Mouse (Mus musculus) E14TG2a.4 (cell line): ENCODE measurements around the gene Kif5c.

ENCODE experiments used
- H3K27me3 ChIP-seq: 2 replicates; pipeline ENCODE4 v1.6.1; 2014; ENCODE audit warnings: low read length, control low read depth; ENCODE audit not compliant: insufficient read depth
- H3K36me3 ChIP-seq: 2 replicates; pipeline ENCODE4 v1.6.1; 2014; ENCODE audit warnings: low read length, control low read depth; ENCODE audit not compliant: insufficient read depth
- H3K4me1 ChIP-seq: replicated peaks from 2 replicates; pipeline ENCODE4 v1.6.1; 2014; ENCODE audit warnings: low read depth, low read length, control low read depth
- H3K4me3 ChIP-seq: replicated peaks from 2 replicates; pipeline ENCODE4 v1.5.1; 2014; ENCODE audit warnings: mild to moderate bottlenecking, low read length
- H3K9me3 ChIP-seq: 2 replicates; pipeline ENCODE4 v1.6.1; 2014; ENCODE audit warnings: low read length, control low read depth
- CTCF ChIP-seq: conservative IDR thresholded peaks from 2 replicates; pipeline ENCODE4 v1.5.1; 2014; ENCODE audit warnings: low read length
- NANOG ChIP-seq: IDR thresholded peaks from 2 replicates; pipeline ENCODE4 v1.6.1; 2014; ENCODE audit warnings: borderline replicate concordance, low read length, mixed read lengths
- POU5F1 ChIP-seq: IDR thresholded peaks from 2 replicates; pipeline ENCODE4 v1.6.1; 2014; ENCODE audit warnings: low read length, borderline replicate concordance

Gene Kif5c

GRCm38 (mm10) chr2:49582546-49582945, 36.6 kb upstream of the Kif5c start:
- H3K27me3 ChIP-seq = no peaks in the 10 kb centered on the region
- H3K4me3 ChIP-seq = no peak overlapping the region
- no peaks in the 10 kb centered on the region for H3K36me3 ChIP-seq
- H3K4me1 ChIP-seq = peaks cover 3% of the 10 kb centered on the region; the same call in 1 of the 2 replicates
- H3K9me3 ChIP-seq = no peaks in the 10 kb centered on the region
- TF ChIP-seq NANOG = no peak
- TF ChIP-seq POU5F1 = no peak
- no peak for TF ChIP-seq CTCF

GRCm38 (mm10) chr2:49583311-49583710, 35.8 kb upstream of the Kif5c start:
- no peak overlapping the region for H3K4me3 ChIP-seq
- no peaks in the 10 kb centered on the region for H3K9me3 ChIP-seq
- no peak for TF ChIP-seq CTCF
- no peak for TF ChIP-seq POU5F1
- no peak for TF ChIP-seq NANOG
- H3K4me1 ChIP-seq = peaks cover 3% of the 10 kb centered on the region; the same call in 1 of the 2 replicates
- no peaks in the 10 kb centered on the region for H3K36me3 ChIP-seq
- H3K27me3 ChIP-seq = no peaks in the 10 kb centered on the region

- H3K27me3 ChIP-seq = no peaks in the 10 kb centered on the region
- H3K4me3 ChIP-seq = no peak overlapping the region
- peaks cover 15% of the 10 kb centered on the region for H3K4me1 ChIP-seq
- TF ChIP-seq NANOG (no peak), POU5F1 (no peak), CTCF (no peak)
- H3K36me3 ChIP-seq = no peaks in the 10 kb centered on the region
- no peaks in the 10 kb centered on the region for H3K9me3 ChIP-seq
Observed at GRCm38 (mm10) chr2:49590450-49590849, 28.6 kb upstream of the Kif5c start.

DNA sequence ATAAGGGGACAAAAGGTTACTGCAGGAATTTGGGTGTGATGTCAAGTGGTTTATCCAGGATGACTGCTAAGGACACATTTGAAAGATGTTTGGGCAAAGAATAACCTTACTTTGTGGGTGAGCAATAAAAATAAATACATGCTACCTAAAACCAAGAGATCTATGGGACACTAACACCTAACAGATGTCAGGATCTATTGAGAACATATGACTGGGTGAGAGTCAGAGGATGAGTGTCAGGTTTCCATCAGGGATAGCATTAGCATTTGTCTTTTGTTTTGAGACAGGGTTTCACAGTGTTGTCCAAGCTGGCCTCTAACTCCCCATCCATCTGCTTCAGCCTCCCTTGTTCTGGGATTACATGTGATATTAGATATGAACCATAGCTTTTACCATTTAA, 26.2 kb upstream of the Kif5c start:
- Histone ChIP-seq H3K4me3 (no peak overlapping the region), H3K4me1 (peaks cover 15% of the 10 kb centered on the region), H3K36me3 (no peaks in the 10 kb centered on the region), H3K27me3 (no peaks in the 10 kb centered on the region), H3K9me3 (no peaks in the 10 kb centered on the region)
- TF ChIP-seq POU5F1 = no peak
- no peak for TF ChIP-seq CTCF
- no peak for TF ChIP-seq NANOG

- Histone ChIP-seq H3K4me1 (peaks cover 15% of the 10 kb centered on the region), H3K4me3 (no peak overlapping the region), H3K36me3 (no peaks in the 10 kb centered on the region), H3K27me3 (no peaks in the 10 kb centered on the region), H3K9me3 (no peaks in the 10 kb centered on the region)
- no peak for TF ChIP-seq NANOG
- TF ChIP-seq POU5F1 = no peak
- no peak for TF ChIP-seq CTCF
Observed at GRCm38 (mm10) chr2:49594886-49595285, 24.2 kb upstream of the Kif5c start.

GRCm38 (mm10) chr2:49596318-49596717, 22.8 kb upstream of the Kif5c start:
- Histone ChIP-seq H3K36me3 (no peaks in the 10 kb centered on the region), H3K9me3 (peaks cover 6% of the 10 kb centered on the region), H3K4me1 (peaks cover 15% of the 10 kb centered on the region), H3K4me3 (no peak overlapping the region), H3K27me3 (no peaks in the 10 kb centered on the region)
- no peak for TF ChIP-seq CTCF
- no peak for TF ChIP-seq NANOG
- no peak for TF ChIP-seq POU5F1

- Histone ChIP-seq H3K36me3 (no peaks in the 10 kb centered on the region), H3K9me3 (peaks cover 30% of the 10 kb centered on the region), H3K4me3 (no peak overlapping the region), H3K4me1 (peaks cover 1% of the 10 kb centered on the region), H3K27me3 (no peaks in the 10 kb centered on the region)
- TF ChIP-seq CTCF (no peak), POU5F1 (no peak), NANOG (no peak)
Observed at GRCm38 (mm10) chr2:49600021-49600681, 18.9 kb upstream of the Kif5c start.

- TF ChIP-seq POU5F1 = no peak
- no peak for TF ChIP-seq NANOG
- no peak for TF ChIP-seq CTCF
- Histone ChIP-seq H3K36me3 (no peaks in the 10 kb centered on the region), H3K9me3 (peaks cover 47% of the 10 kb centered on the region), H3K4me1 (no peaks in the 10 kb centered on the region), H3K27me3 (no peaks in the 10 kb centered on the region), H3K4me3 (no peak overlapping the region)
Observed at GRCm38 (mm10) chr2:49602791-49603349, 16.2 kb upstream of the Kif5c start.

GRCm38 (mm10) chr2:49609611-49610010, 9.5 kb upstream of the Kif5c start:
- no peaks in the 10 kb centered on the region for H3K27me3 ChIP-seq
- no peaks in the 10 kb centered on the region for H3K4me1 ChIP-seq
- TF ChIP-seq POU5F1 = no peak
- TF ChIP-seq NANOG = no peak
- no peak for TF ChIP-seq CTCF
- H3K36me3 ChIP-seq = no peaks in the 10 kb centered on the region
- H3K9me3 ChIP-seq = peaks cover 18% of the 10 kb centered on the region
- H3K4me3 ChIP-seq = no peak overlapping the region
